Mouse (Mus musculus) CH12.LX (cell line): ENCODE measurements around the gene Nanos2. TPM values are rescaled to one million over a fixed set of nuclear protein-coding genes. Genes with fewer than 3 reads are reported as not detected.

Experiments
- DNase-seq: peaks from one replicate; pipeline ENCODE4 v3.0.0-alpha.2; 2013; ENCODE audit errors: extremely low read depth
- H3K27ac ChIP-seq: 2 replicates; pipeline ENCODE4 v1.5.1; 2012; ENCODE audit warnings: low read depth, mild to moderate bottlenecking, control low read depth, moderate library complexity; ENCODE audit not compliant: insufficient read depth
- H3K27me3 ChIP-seq: replicated peaks from 2 replicates; pipeline ENCODE3; 2012; ENCODE audit warnings: inconsistent platforms
- H3K36me3 ChIP-seq, 2 experiments: replicated peaks in 1 of 2; 2 replicates each; pipeline versions ENCODE3 to v1.6.1; 2012; ENCODE audit warnings: inconsistent platforms in 1 of 2, low read length in 1 of 2, mild to moderate bottlenecking in 1 of 2, mixed read lengths in 1 of 2, moderate library complexity in 1 of 2; ENCODE audit not compliant: control insufficient read depth in 1 of 2, insufficient read depth in 1 of 2
- H3K4me1 ChIP-seq, 2 experiments: 2 replicates each; pipeline ENCODE4 v1.6.1; 2012; ENCODE audit warnings: inconsistent platforms in 1 of 2, moderate library complexity in 1 of 2; ENCODE audit not compliant: insufficient read depth in 2 of 2, control insufficient read depth in 1 of 2
- H3K4me2 ChIP-seq: 2 replicates; pipeline ENCODE4 v1.6.1; 2012; ENCODE audit warnings: low read depth, mild to moderate bottlenecking, control low read depth; ENCODE audit not compliant: poor library complexity, insufficient read depth, severe bottlenecking
- H3K4me3 ChIP-seq, 3 experiments: fragments of 150-350 bp in 1 of 3; sonication (generic) in 1 of 3; replicated peaks in 1 of 3; 2 replicates each; pipeline versions ENCODE3 to v1.5.1; 2011 to 2012; ENCODE audit warnings: low read depth in 2 of 3, low read length in 2 of 3, mild to moderate bottlenecking in 2 of 3, moderate library complexity in 2 of 3, control low read depth in 1 of 3, improper control_type of control experiment in 1 of 3, inconsistent platforms in 1 of 3, mixed read lengths in 1 of 3; ENCODE audit not compliant: poor library complexity in 1 of 3
- H3K79me2 ChIP-seq: replicated peaks from 2 replicates; pipeline ENCODE4 v1.6.1; 2012; ENCODE audit warnings: mild to moderate bottlenecking, moderate library complexity; ENCODE audit not compliant: control insufficient read depth, poor library complexity, insufficient read depth, severe bottlenecking; ENCODE audit errors: extremely low read depth
- H3K9ac ChIP-seq: 2 replicates; pipeline ENCODE4 v1.6.1; 2012; ENCODE audit warnings: low read depth, mild to moderate bottlenecking, control low read depth, moderate library complexity; ENCODE audit not compliant: insufficient read depth
- H3K9me3 ChIP-seq: replicated peaks from 2 replicates; pipeline ENCODE3; 2012; ENCODE audit warnings: low read length, inconsistent platforms, mixed read lengths
- BHLHE40 ChIP-seq: IDR thresholded peaks from 2 replicates; pipeline ENCODE4 v1.6.1; 2011; ENCODE audit warnings: mild to moderate bottlenecking, low read depth, low read length, improper control_type of control experiment
- CHD2 ChIP-seq: IDR thresholded peaks from 2 replicates; pipeline ENCODE4 v1.6.1; 2011; ENCODE audit warnings: low read length, improper control_type of control experiment
- CTCF ChIP-seq, 2 experiments: IDR thresholded peaks in 1 of 2; conservative IDR thresholded peaks in 1 of 2; 2 replicates each; pipeline ENCODE4 v1.5.1; 2011 to 2012; ENCODE audit warnings: low read depth in 2 of 2, low read length in 2 of 2, improper control_type of control experiment in 1 of 2, inconsistent platforms in 1 of 2, mild to moderate bottlenecking in 1 of 2, moderate library complexity in 1 of 2
- E2F4 ChIP-seq: IDR thresholded peaks from 2 replicates; pipeline ENCODE4 v1.6.1; 2011; ENCODE audit warnings: low read depth, low read length, improper control_type of control experiment; ENCODE audit not compliant: insufficient replicate concordance
- ELF1 ChIP-seq: IDR thresholded peaks from 2 replicates; pipeline ENCODE4 v1.6.1; 2014; ENCODE audit warnings: low read depth, mild to moderate bottlenecking, inconsistent platforms, low read length, improper control_type of control experiment
- ETS1 ChIP-seq: conservative IDR thresholded peaks from 2 replicates; pipeline ENCODE4 v1.6.1; 2012; ENCODE audit warnings: low read depth, mild to moderate bottlenecking, inconsistent platforms, low read length, improper control_type of control experiment, moderate library complexity
- GABPA ChIP-seq: IDR thresholded peaks from 2 replicates; pipeline ENCODE4 v1.6.1; 2012; ENCODE audit warnings: low read depth, low read length, improper control_type of control experiment, inconsistent platforms; ENCODE audit not compliant: insufficient replicate concordance
- HCFC1 ChIP-seq: IDR thresholded peaks from 2 replicates; pipeline ENCODE4 v1.6.1; 2012; ENCODE audit warnings: low read depth, mild to moderate bottlenecking, inconsistent platforms, low read length, improper control_type of control experiment
- JUN ChIP-seq: IDR thresholded peaks from 2 replicates; pipeline ENCODE4 v1.6.1; 2011; ENCODE audit warnings: low read depth, mild to moderate bottlenecking, low read length, improper control_type of control experiment, moderate library complexity; ENCODE audit not compliant: insufficient read depth
- KAT2A ChIP-seq: IDR thresholded peaks from 2 replicates; pipeline ENCODE4 v1.6.1; 2012; ENCODE audit warnings: low read length, improper control_type of control experiment, inconsistent platforms; ENCODE audit not compliant: insufficient replicate concordance
- MAX ChIP-seq: IDR thresholded peaks from 2 replicates; pipeline ENCODE4 v1.6.1; 2011; ENCODE audit warnings: low read length, improper control_type of control experiment
- MAZ ChIP-seq: IDR thresholded peaks from 2 replicates; pipeline ENCODE4 v1.6.1; 2012; ENCODE audit warnings: low read depth, mild to moderate bottlenecking, inconsistent platforms, low read length, improper control_type of control experiment, moderate library complexity
- MXI1 ChIP-seq: IDR thresholded peaks from 2 replicates; pipeline ENCODE4 v1.6.1; 2011; ENCODE audit warnings: mild to moderate bottlenecking, low read depth, low read length, improper control_type of control experiment
- MYC ChIP-seq: IDR thresholded peaks from 2 replicates; pipeline ENCODE4 v1.6.1; 2011; ENCODE audit warnings: low read depth, mild to moderate bottlenecking, improper control_type of control experiment, low read length
- NELFE ChIP-seq: IDR thresholded peaks from 2 replicates; pipeline ENCODE4 v1.6.1; 2011; ENCODE audit warnings: low read depth, low read length, improper control_type of control experiment
- NRF1 ChIP-seq: IDR thresholded peaks from 2 replicates; pipeline ENCODE4 v1.6.1; 2014; ENCODE audit warnings: low read depth, mild to moderate bottlenecking, inconsistent platforms, low read length, improper control_type of control experiment, moderate library complexity
- PAX5 ChIP-seq: IDR thresholded peaks from 2 replicates; pipeline ENCODE4 v1.6.1; 2012; ENCODE audit warnings: low read length, inconsistent platforms, mixed read lengths
- POLR2A ChIP-seq: IDR thresholded peaks from 2 replicates; pipeline ENCODE4 v1.6.1; 2011; ENCODE audit warnings: low read depth, mild to moderate bottlenecking, improper control_type of control experiment, low read length
- POLR2AphosphoS2 ChIP-seq: IDR thresholded peaks from 2 replicates; pipeline ENCODE4 v1.6.1; 2011; ENCODE audit warnings: low read depth, low read length, improper control_type of control experiment
- SMC3 ChIP-seq: IDR thresholded peaks from 2 replicates; pipeline ENCODE4 v1.6.1; 2011; ENCODE audit warnings: low read depth, low read length, improper control_type of control experiment
- TBP ChIP-seq: conservative IDR thresholded peaks from 2 replicates; pipeline ENCODE4 v1.6.1; 2011; ENCODE audit warnings: low read depth, low read length, improper control_type of control experiment
- UBTF ChIP-seq: IDR thresholded peaks from 2 replicates; pipeline ENCODE4 v1.6.1; 2012; ENCODE audit warnings: low read depth, mild to moderate bottlenecking, inconsistent platforms, low read length, improper control_type of control experiment, moderate library complexity
- USF2 ChIP-seq: conservative IDR thresholded peaks from 2 replicates; pipeline ENCODE4 v1.6.1; 2011; ENCODE audit warnings: low read depth, low read length, improper control_type of control experiment
- ZKSCAN1 ChIP-seq: IDR thresholded peaks from 2 replicates; pipeline ENCODE4 v1.6.1; 2012; ENCODE audit warnings: low read depth, inconsistent platforms, low read length, improper control_type of control experiment, borderline replicate concordance
- ZMIZ1 ChIP-seq: IDR thresholded peaks from 2 replicates; pipeline ENCODE4 v1.6.1; 2012; ENCODE audit warnings: low read depth, mild to moderate bottlenecking, inconsistent platforms, low read length, improper control_type of control experiment
- dilution Hi-C: fragments of 300-500 bp; cut with MboI; formaldehyde crosslinking; loops from 2 replicates; pipeline ENCODE4 v1.14.3; 2020; ENCODE audit warnings: low sequenced_read_pairs; ENCODE audit not compliant: extremely low pct_unique_long_range_greater_than_20kb, extremely low pct_ligation_motif_present
- in situ Hi-C: fragments of 300-500 bp; cut with MboI; formaldehyde crosslinking; loops from 3 replicates; pipeline ENCODE4 v1.14.3; 2019; ENCODE audit warnings: low sequenced_read_pairs, low pct_ligation_motif_present, low pct_unique_long_range_greater_than_20kb, mixed read lengths
- polyA plus RNA-seq: library from polyadenylated mRNA; unstranded; fragments of >175 nt; gene quantifications from 2 replicates; pipeline ENCODE4 v1.2.1, GENCODE M21; 2012; ENCODE audit warnings: low read depth; ENCODE audit not compliant: insufficient read length
- total RNA-seq, 2 experiments: library from RNA; depleted of rRNA; stranded (reverse); fragments of 300-350 nt in 1 of 2; fragments of >200 nt in 1 of 2; gene quantifications; 2 replicates each; pipeline ENCODE4 v1.2.3; 2012 to 2014

The Nanos2 gene
- total and polyA plus RNA-seq, 3 experiments = not detected

DNA sequence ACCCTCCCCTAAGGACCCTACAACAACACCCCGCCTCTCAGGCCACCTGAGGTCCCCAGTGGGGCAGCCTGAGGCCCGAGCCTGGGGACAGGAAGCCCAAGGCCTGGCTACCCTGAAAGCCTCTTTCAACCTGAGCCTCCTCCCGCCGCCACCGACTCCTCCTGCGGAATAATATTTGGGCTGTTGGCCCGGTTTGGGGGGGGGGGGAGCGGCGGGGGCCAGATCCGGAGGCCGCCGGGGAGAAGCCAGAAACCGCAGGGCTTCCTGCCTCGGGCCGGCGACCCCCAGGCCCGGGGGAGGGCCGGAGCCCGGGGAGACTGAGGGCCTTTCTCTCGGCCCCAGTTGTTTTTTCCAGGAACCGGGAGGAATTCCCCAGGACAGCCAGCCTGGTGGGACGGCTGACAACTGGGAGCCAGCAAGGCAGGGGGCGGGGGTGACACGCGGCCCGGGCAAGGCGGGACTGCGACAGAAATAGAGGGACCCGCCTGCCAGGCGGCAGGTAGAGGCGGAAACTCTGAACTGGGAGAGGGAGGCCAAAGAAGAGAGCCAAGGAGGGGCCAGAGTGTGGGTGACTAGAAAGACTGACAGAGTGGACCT, 24.9 kb downstream of the Nanos2 start:
- Histone ChIP-seq H3K4me3 (no peak overlapping the region), H3K27ac (no peak overlapping the region), H3K27me3 (peaks cover 46% of the 10 kb centered on the region), H3K9me3 (no peaks in the 10 kb centered on the region), H3K4me2 (no peak overlapping the region), H3K79me2 (no peaks in the 10 kb centered on the region), H3K4me1 (peaks cover 0 to 15% of the 10 kb centered on the region in 2 experiments; a peak in 3 of 4 replicates), H3K9ac (peak overlapping the region; percentile 20; the same call in 1 of the 2 replicates)
- dilution Hi-C loops (no loop called here), in situ Hi-C loops (no loop called here)
- no peak for DNase-seq
- no peak for TF ChIP-seq BHLHE40
- no peak for TF ChIP-seq SMC3
- no peak for TF ChIP-seq MAZ
- no peak for TF ChIP-seq ZKSCAN1
- TF ChIP-seq CTCF (conservative IDR thresholded peaks at IDR 0.05 in 1 of 2, IDR thresholded peaks at IDR 0.05 in 1 of 2; ENCODE audit: low read depth in 2 of 2, low read length in 2 of 2) = no peak
- TF ChIP-seq NRF1 = no peak
- no peak for TF ChIP-seq JUN
- no peak for TF ChIP-seq KAT2A
- TF ChIP-seq CHD2 = no peak
- TF ChIP-seq ETS1 = no peak
- no peak for TF ChIP-seq POLR2AphosphoS2
- TF ChIP-seq MXI1 = no peak
- no peak for TF ChIP-seq POLR2A
- TF ChIP-seq ZMIZ1 = no peak
- TF ChIP-seq GABPA = no peak
- no peak for TF ChIP-seq MYC
- TF ChIP-seq MAX = no peak
- no peak for TF ChIP-seq TBP
- no peak for TF ChIP-seq NELFE
- TF ChIP-seq UBTF = no peak
- TF ChIP-seq, all 38 proteins: peak for 0
- peaks cover 0 to 1% of the 10 kb centered on the region in 2 experiments for H3K36me3 ChIP-seq

DNA sequence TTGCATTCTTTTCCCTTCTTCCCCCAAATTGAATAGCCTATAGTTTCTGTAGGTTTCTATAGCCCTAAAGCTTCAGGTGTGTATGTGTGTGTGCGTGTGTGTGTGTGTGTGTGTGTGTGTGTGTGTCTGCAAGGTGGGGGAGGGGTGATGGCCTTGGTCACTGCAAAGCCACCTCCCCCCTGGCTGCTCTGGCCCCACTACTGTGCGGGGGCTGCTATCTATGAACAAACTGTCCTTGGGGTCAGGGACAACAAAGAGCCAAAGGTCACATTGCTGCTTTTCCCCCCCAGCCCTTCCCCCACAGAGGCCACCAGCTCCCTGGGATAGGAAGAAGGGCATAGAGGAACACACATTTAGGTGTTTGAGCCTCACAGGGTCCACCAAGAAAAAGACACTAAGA, 25.7 kb downstream of the Nanos2 start:
- Histone ChIP-seq H3K9ac (no peak overlapping the region), H3K4me2 (no peak overlapping the region), H3K9me3 (no peaks in the 10 kb centered on the region), H3K27me3 (peaks cover 49% of the 10 kb centered on the region)
- in situ Hi-C loops = no loop called here
- TF ChIP-seq PAX5 (no peak), ELF1 (no peak), CHD2 (0 out of 2 replicates have a peak, but pooled peaks have one; percentile 42), ZMIZ1 (no peak), USF2 (no peak), HCFC1 (no peak), MXI1 (no peak), E2F4 (no peak)
- TF ChIP-seq, all 38 proteins: peak for 1
- Histone ChIP-seq H3K4me3 (no peak overlapping the region), H3K79me2 (no peaks in the 10 kb centered on the region), H3K27ac (no peak overlapping the region), H3K36me3 (no peaks in the 10 kb centered on the region), H3K4me1 (peaks cover 0 to 9% of the 10 kb centered on the region in 2 experiments; a peak in 3 of 4 replicates)
- no peak for DNase-seq
- dilution Hi-C loops = no loop called here
